Mouse (Mus musculus): ENCODE data around the gene Mfn1. TPM values are rescaled to one million over a fixed set of nuclear protein-coding genes. Genes with fewer than 3 reads are reported as not detected.
A peak's percentile ranks its signal among the peaks of the same experiment; 100 is the strongest.

Mfn1 gene
- polyA plus RNA-seq, 1 experiment, result 101 TPM

DNA sequence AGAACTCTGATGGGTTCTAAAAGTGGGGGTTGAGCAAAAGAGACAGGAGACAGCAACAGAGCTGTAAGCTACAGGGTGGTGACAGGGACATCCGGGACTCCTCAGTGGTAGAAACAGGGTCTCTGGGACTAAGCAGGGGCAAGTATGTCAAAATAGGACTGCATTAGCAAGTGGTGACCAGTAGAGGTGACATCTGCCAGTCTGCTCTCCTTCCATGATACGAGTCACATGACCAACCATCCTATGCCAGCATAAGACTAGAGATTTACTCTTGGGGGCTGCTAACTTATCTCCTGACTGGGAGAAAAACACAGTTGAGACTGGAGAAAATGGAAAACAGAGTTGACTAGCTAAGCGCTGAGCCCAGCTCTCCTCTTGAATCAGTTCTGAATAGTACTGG, 57.0 kb downstream of the Mfn1 start:
- Histone ChIP-seq H3K4me1 (ENCODE audit: control insufficient read depth, insufficient read depth, low read length) (no peaks in the 10 kb centered on the region), H3K4me3 (ENCODE audit: insufficient read depth, low read length) (no peak overlapping the region), H3K27ac (ENCODE audit: insufficient read depth, low read length) (no peak overlapping the region)
- TF ChIP-seq POLR2A (IDR thresholded peaks at IDR 0.05; ENCODE audit: extremely low read depth, insufficient read depth, low read length), result no peak
- no peak for TF ChIP-seq CTCF (IDR thresholded peaks at IDR 0.05; ENCODE audit: extremely low read depth, insufficient read depth, low read length)

GRCm38 (mm10) chr3:32595080-32595479, 65.8 kb downstream of the Mfn1 start:
- TF ChIP-seq CTCF (IDR thresholded peaks at IDR 0.05; ENCODE audit: extremely low read depth, insufficient read depth, low read length) (no peak), POLR2A (IDR thresholded peaks at IDR 0.05; ENCODE audit: extremely low read depth, insufficient read depth, low read length) (no peak)
- H3K4me1 ChIP-seq (ENCODE audit: control insufficient read depth, insufficient read depth, low read length), result no peaks in the 10 kb centered on the region
- no peak overlapping the region for H3K27ac ChIP-seq (ENCODE audit: insufficient read depth, low read length)
- H3K4me3 ChIP-seq (ENCODE audit: insufficient read depth, low read length), result no peak overlapping the region

DNA sequence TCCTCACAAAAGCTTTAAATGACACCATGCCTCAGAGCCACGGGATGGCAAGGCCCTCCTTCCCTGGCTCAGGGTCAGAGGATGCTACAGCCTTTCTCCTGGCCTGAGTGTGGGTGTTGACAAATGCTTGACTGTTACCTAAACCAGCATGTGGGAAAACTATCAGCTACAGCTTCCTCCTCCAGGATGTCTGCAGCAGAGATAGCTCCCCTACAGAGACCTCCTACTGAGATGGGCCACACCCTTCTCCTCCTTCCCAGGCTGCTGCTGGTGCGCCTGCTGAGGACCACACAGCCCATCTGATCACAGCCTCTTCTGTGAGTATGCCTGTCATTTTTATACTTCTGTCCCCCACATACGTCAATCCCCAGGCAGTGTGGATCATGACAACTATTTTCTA, 70.1 kb downstream of the Mfn1 start:
- Histone ChIP-seq H3K27ac (ENCODE audit: insufficient read depth, low read length) (no peak overlapping the region), H3K4me1 (ENCODE audit: control insufficient read depth, insufficient read depth, low read length) (no peaks in the 10 kb centered on the region), H3K4me3 (ENCODE audit: insufficient read depth, low read length) (no peak overlapping the region)
- TF ChIP-seq POLR2A (IDR thresholded peaks at IDR 0.05; ENCODE audit: extremely low read depth, insufficient read depth, low read length) (no peak), CTCF (IDR thresholded peaks at IDR 0.05; ENCODE audit: extremely low read depth, insufficient read depth, low read length) (no peak)

- TF ChIP-seq CTCF (IDR thresholded peaks at IDR 0.05; ENCODE audit: extremely low read depth, insufficient read depth, low read length) (no peak), POLR2A (IDR thresholded peaks at IDR 0.05; ENCODE audit: extremely low read depth, insufficient read depth, low read length) (no peak)
- H3K4me3 ChIP-seq (ENCODE audit: insufficient read depth, low read length), result no peak overlapping the region
- no peak overlapping the region for H3K27ac ChIP-seq (ENCODE audit: insufficient read depth, low read length)
- no peaks in the 10 kb centered on the region for H3K4me1 ChIP-seq (ENCODE audit: control insufficient read depth, insufficient read depth, low read length)
These were observed 71.8 kb downstream of the Mfn1 start for GRCm38 (mm10) chr3:32601055-32601454.

DNA sequence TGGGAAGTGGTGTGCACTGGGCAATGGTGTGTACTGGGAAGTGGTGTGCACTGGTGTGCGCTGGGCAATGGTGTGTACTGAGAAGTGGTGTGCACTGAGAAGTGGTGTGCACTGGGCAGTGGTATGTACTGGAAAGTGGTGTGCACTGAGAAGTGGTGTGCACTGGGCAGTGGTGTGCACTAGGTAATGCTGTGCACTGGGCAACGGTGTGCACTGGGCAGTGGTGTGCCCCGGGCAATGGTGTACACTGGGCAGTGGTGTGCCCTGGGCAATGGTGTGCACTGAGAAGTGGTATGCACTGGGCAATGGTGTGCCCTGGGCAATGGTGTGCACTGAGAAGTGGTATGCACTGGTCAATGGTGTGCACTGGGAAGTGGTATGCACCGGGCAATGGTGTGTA, 80.0 kb downstream of the Mfn1 start:
- Histone ChIP-seq H3K27ac (ENCODE audit: insufficient read depth, low read length) (no peak overlapping the region), H3K4me1 (ENCODE audit: control insufficient read depth, insufficient read depth, low read length) (no peaks in the 10 kb centered on the region), H3K4me3 (ENCODE audit: insufficient read depth, low read length) (no peak overlapping the region)
- TF ChIP-seq CTCF (IDR thresholded peaks at IDR 0.05; ENCODE audit: extremely low read depth, insufficient read depth, low read length), result no peak
- no peak for TF ChIP-seq POLR2A (IDR thresholded peaks at IDR 0.05; ENCODE audit: extremely low read depth, insufficient read depth, low read length)

DNA sequence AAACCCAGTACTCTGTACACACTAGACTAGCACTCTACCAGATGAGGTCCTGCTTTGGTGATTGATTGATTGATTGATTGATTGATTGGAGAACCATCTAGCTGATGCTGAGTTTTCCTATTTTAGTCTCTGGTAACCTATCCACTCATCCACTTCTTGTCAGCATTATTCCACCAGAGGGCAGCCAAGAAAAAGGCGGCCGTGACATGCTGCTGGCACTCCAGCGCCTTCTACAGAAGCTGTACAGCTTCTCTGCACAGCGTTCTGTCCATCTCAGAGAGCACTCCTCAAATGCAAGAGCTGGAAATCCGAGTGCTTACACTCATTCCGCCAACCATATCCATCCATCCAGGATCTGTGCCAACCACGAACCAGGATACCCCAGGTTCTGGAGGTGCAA, 81.3 kb downstream of the Mfn1 start:
- no peaks in the 10 kb centered on the region for H3K4me1 ChIP-seq (ENCODE audit: control insufficient read depth, insufficient read depth, low read length)
- TF ChIP-seq POLR2A (IDR thresholded peaks at IDR 0.05; ENCODE audit: extremely low read depth, insufficient read depth, low read length), result no peak
- peak; percentile 53; the same call in 1 of the 2 replicates for TF ChIP-seq CTCF (IDR thresholded peaks at IDR 0.05; ENCODE audit: extremely low read depth, insufficient read depth, low read length)
- H3K4me3 ChIP-seq (ENCODE audit: insufficient read depth, low read length), result no peak overlapping the region
- H3K27ac ChIP-seq (ENCODE audit: insufficient read depth, low read length), result no peak overlapping the region

DNA sequence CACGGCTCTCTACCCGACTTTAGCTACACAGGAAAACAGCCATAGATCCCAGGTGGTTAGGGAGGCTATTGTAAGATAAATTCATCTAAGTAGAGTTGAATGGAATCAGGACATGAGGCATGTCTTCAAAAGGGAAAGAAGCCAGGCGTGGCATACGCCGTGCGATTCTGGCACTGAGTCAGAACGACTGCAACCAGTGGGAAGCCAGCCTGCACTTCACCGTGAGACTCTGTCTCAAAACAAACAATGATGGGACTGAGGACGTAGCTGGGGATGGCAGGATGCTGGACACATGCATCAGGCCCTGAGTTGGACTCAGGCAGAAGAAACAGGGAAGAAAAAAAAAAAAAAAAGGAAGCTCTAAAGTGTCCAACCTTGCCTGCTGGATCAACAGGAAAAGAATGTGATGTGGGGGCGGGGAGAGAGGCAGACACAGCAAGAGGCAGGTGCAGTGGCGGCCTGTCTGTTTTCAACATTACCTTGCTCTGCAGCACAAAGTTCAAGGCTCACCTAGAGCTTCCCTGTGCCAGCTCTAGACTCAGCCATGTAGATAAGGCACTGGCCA, 82.4 kb downstream of the Mfn1 start:
- Histone ChIP-seq H3K4me3 (ENCODE audit: insufficient read depth, low read length) (no peak overlapping the region), H3K27ac (ENCODE audit: insufficient read depth, low read length) (no peak overlapping the region), H3K4me1 (ENCODE audit: control insufficient read depth, insufficient read depth, low read length) (no peaks in the 10 kb centered on the region)
- TF ChIP-seq CTCF (IDR thresholded peaks at IDR 0.05; ENCODE audit: extremely low read depth, insufficient read depth, low read length) (no peak), POLR2A (IDR thresholded peaks at IDR 0.05; ENCODE audit: extremely low read depth, insufficient read depth, low read length) (no peak)

DNA sequence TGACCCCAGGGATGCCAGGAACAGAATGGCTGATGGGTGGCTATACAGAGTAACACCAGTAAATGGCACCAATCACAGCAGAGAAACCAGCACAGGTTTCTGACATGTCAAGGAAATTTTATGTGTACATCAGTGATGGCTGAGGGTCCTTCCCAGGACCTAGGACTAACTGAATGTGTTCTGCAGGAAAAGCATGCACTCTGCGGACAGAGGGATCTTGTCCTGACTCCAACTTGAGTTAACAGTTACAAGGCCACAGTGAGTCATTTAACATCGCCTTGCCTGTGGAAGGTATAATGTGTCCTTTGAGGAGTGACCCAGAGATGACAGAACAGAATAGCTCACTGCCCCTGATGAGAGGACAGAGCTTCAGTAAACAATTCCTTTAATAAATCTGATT, 85.5 kb downstream of the Mfn1 start:
- H3K4me1 ChIP-seq (ENCODE audit: control insufficient read depth, insufficient read depth, low read length), result no peaks in the 10 kb centered on the region
- H3K27ac ChIP-seq (ENCODE audit: insufficient read depth, low read length), result no peak overlapping the region
- no peak overlapping the region; the same call in 1 of the 2 replicates for H3K4me3 ChIP-seq (ENCODE audit: insufficient read depth, low read length)
- TF ChIP-seq POLR2A (IDR thresholded peaks at IDR 0.05; ENCODE audit: extremely low read depth, insufficient read depth, low read length), result no peak
- no peak for TF ChIP-seq CTCF (IDR thresholded peaks at IDR 0.05; ENCODE audit: extremely low read depth, insufficient read depth, low read length)

- H3K4me1 ChIP-seq (ENCODE audit: control insufficient read depth, insufficient read depth, low read length), result no peaks in the 10 kb centered on the region
- H3K4me3 ChIP-seq (ENCODE audit: insufficient read depth, low read length), result peak overlapping the region; percentile 43
- no peak overlapping the region for H3K27ac ChIP-seq (ENCODE audit: insufficient read depth, low read length)
- TF ChIP-seq CTCF (IDR thresholded peaks at IDR 0.05; ENCODE audit: extremely low read depth, insufficient read depth, low read length) (no peak), POLR2A (IDR thresholded peaks at IDR 0.05; ENCODE audit: extremely low read depth, insufficient read depth, low read length) (no peak)
These were observed 86.1 kb downstream of the Mfn1 start for GRCm38 (mm10) chr3:32615376-32615775.

DNA sequence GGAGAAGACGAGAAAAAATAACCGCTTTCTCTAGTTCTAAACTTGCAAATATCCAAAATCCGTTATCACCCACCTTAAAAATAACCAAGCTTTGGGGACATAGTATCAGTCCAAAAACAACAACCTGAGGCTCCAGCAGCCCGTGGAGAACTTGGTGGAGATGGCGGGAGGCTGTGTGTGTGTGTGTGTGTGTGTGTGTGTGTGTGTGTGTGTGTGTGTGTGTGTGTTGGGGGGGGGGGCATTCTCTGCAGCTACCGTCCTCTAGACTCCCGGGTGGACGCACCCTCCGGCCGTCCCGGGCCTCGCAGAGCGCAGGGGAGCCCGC, 86.7 kb downstream of the Mfn1 start:
- Histone ChIP-seq H3K4me1 (ENCODE audit: control insufficient read depth, insufficient read depth, low read length) (no peaks in the 10 kb centered on the region), H3K27ac (ENCODE audit: insufficient read depth, low read length) (no peak overlapping the region), H3K4me3 (ENCODE audit: insufficient read depth, low read length) (peak overlapping the region; percentile 43)
- TF ChIP-seq POLR2A (IDR thresholded peaks at IDR 0.05; ENCODE audit: extremely low read depth, insufficient read depth, low read length) (no peak), CTCF (IDR thresholded peaks at IDR 0.05; ENCODE audit: extremely low read depth, insufficient read depth, low read length) (no peak)
